Mouse (Mus musculus) stomach, embryonic 14.5 days (tissue): Measurements from ENCODE around the gene Ap4m1. TPM values are rescaled to one million over a fixed set of nuclear protein-coding genes. Genes with fewer than 3 reads are reported as not detected.
"Not testable (repeated sequence)": the region's sequence is repeated elsewhere in the genome, so short reads cannot be mapped to it uniquely, and the experiment has no call there.

Experiments used
- ATAC-seq: fragments of 200-750 bp; cut with Nextera tagmentation; 2 replicates; pipeline ENCODE4 v1.8.0; 2017; ENCODE audit warnings: low read depth, moderate TSS enrichment; ENCODE audit not compliant: insufficient number of reproducible peaks, insufficient read depth, low FRiP score
- H3K27ac ChIP-seq: fragments of 300-500 bp; sonication (generic); 2 replicates; pipeline ENCODE4 v1.5.1; 2014; ENCODE audit warnings: mild to moderate bottlenecking, low read length, moderate library complexity, mixed read lengths
- H3K27me3 ChIP-seq: fragments of 300-500 bp; sonication (generic); 2 replicates; pipeline ENCODE4 v1.6.1; 2014; ENCODE audit warnings: low read length, control low read depth, mixed read lengths; ENCODE audit not compliant: control insufficient read depth, insufficient read depth
- H3K36me3 ChIP-seq: fragments of 300-500 bp; sonication (generic); 2 replicates; pipeline ENCODE4 v1.6.1; 2014; ENCODE audit warnings: mild to moderate bottlenecking, control low read depth, low read length, moderate library complexity, mixed read lengths; ENCODE audit not compliant: control insufficient read depth, insufficient read depth
- H3K4me1 ChIP-seq: fragments of 300-500 bp; sonication (generic); 2 replicates; pipeline ENCODE4 v1.6.1; 2014; ENCODE audit warnings: low read length, control low read depth, mixed read lengths; ENCODE audit not compliant: control insufficient read depth, insufficient read depth
- H3K4me2 ChIP-seq: fragments of 300-500 bp; sonication (generic); replicated peaks from 2 replicates; pipeline ENCODE4 v1.6.1; 2014; ENCODE audit warnings: low read depth, low read length, control low read depth
- H3K4me3 ChIP-seq: fragments of 300-500 bp; sonication (generic); 2 replicates; pipeline ENCODE4 v1.5.1; 2014; ENCODE audit warnings: low read depth, low read length, control low read depth
- H3K9ac ChIP-seq: fragments of 300-500 bp; sonication (generic); replicated peaks from 2 replicates; pipeline ENCODE4 v1.6.1; 2014; ENCODE audit warnings: low read depth, mild to moderate bottlenecking, control low read depth, low read length, moderate library complexity, mixed read lengths
- H3K9me3 ChIP-seq: fragments of 300-500 bp; sonication (generic); 2 replicates; pipeline ENCODE4 v1.6.1; 2016; ENCODE audit warnings: low read depth, low read length, control low read depth; ENCODE audit not compliant: control insufficient read depth
- WGBS: fragments of 180-500 bp; shearing (Covaris S2); extraction: QIAGEN DNeasy Blood & Tissue Kit; methylation state at CpG from one replicate; pipeline ENCODE4 v1.1.7; 2014; 5-methylcytosine and 5-hydroxymethylcytosine counted together
- polyA plus RNA-seq: library from polyadenylated mRNA; unstranded; fragments of >200 nt; fragmentation: Nextera tagmentation; extraction: Ambion mirVana; gene quantifications from 2 replicates; pipeline ENCODE4 v1.2.1, GENCODE M21; 2014

Ap4m1 gene
- polyA plus RNA-seq, 1 experiment from 2014 or later = 22.5 TPM

GRCm38 (mm10) chr5:138216632-138217031 lies 44.8 kb downstream of the Ap4m1 start:
- not testable (repeated sequence) for H3K4me1 ChIP-seq, H3K4me3 ChIP-seq, H3K27ac ChIP-seq, H3K9me3 ChIP-seq, ATAC-seq, H3K27me3 ChIP-seq, H3K36me3 ChIP-seq, H3K9ac ChIP-seq, H3K4me2 ChIP-seq
- WGBS = 95% methylated on average over 13 of the region's 13 CpGs

DNA sequence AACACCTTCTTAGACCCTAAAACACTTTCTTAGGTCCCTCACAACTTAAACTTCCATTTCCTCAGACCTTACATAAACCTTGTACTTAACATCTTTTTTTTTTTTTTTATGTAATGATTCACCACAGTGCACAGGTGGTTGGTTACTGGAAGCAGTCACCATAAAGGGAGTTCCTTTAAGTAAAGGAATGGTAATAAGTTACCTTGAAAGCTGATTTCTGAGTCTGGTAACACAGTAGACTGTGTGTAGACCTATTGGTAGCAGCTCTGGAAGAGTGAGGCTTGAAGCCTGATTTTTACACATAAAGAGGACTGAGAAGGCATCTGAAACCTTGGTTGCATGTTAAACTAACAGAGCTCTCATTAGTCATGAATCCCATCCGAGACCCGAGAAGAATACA lies 48.1 kb downstream of the Ap4m1 start:
- no peaks in the 10 kb centered on the region for H3K27me3 ChIP-seq
- H3K4me1 ChIP-seq = no peaks in the 10 kb centered on the region
- ATAC-seq = no peak
- WGBS = 39% methylated on average over 2 of the region's 2 CpGs
- H3K9ac ChIP-seq = no peak overlapping the region
- no peak overlapping the region for H3K4me2 ChIP-seq
- no peak overlapping the region for H3K4me3 ChIP-seq
- H3K27ac ChIP-seq = no peak overlapping the region
- H3K36me3 ChIP-seq = no peaks in the 10 kb centered on the region
- H3K9me3 ChIP-seq = no peaks in the 10 kb centered on the region

DNA sequence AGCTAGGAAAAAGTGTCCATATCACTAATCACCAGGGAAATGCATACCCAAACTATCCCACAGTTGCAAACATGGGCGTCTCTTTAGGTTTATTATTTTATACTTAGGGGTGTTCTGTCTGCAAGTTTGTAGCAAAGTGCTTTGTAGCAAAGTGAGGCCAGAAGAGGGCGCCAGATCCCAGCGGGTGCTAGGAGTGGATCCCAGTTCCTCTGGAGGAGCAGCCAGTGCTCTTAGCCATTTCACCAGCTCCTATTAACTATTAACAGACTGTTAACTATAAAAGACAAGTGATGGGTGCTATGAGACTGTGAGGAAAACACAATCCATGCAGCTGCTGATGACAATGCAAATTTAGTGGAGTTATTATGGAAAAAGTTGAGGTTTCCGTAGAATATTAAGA lies 50.3 kb downstream of the Ap4m1 start:
- Histone ChIP-seq H3K4me2 (no peak overlapping the region), H3K27me3 (no peaks in the 10 kb centered on the region), H3K9ac (no peak overlapping the region), H3K27ac (no peak overlapping the region), H3K9me3 (no peaks in the 10 kb centered on the region), H3K4me1 (no peaks in the 10 kb centered on the region), H3K4me3 (no peak overlapping the region), H3K36me3 (no peaks in the 10 kb centered on the region)
- 25% methylated on average over 4 of the region's 4 CpGs for WGBS
- ATAC-seq = no peak

DNA sequence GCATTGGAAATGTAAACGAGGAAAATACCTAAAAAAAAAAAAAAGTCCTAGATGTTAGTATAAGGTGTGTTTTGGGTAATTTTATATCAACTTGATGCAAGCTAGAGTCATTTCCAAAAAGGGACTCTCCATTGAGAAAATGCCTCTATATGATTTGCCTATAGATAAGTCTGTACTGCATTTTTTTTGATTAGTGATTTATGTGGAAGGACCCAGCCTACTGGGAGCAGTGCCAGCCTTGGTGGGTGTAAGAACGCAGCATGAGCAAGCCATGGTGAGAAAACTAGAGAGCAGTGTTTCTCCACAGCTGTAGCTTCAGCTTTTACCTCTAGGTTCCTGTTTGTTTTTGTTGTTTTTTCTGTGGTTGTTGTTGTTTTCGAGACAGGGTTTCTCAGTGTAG lies 51.5 kb downstream of the Ap4m1 start:
- Histone ChIP-seq H3K36me3 (no peaks in the 10 kb centered on the region), H3K4me3 (no peak overlapping the region), H3K9ac (no peak overlapping the region), H3K27me3 (no peaks in the 10 kb centered on the region), H3K4me2 (no peak overlapping the region), H3K9me3 (no peaks in the 10 kb centered on the region), H3K27ac (no peak overlapping the region), H3K4me1 (no peaks in the 10 kb centered on the region)
- no peak for ATAC-seq
- 58% methylated on average over 3 of the region's 3 CpGs for WGBS

DNA sequence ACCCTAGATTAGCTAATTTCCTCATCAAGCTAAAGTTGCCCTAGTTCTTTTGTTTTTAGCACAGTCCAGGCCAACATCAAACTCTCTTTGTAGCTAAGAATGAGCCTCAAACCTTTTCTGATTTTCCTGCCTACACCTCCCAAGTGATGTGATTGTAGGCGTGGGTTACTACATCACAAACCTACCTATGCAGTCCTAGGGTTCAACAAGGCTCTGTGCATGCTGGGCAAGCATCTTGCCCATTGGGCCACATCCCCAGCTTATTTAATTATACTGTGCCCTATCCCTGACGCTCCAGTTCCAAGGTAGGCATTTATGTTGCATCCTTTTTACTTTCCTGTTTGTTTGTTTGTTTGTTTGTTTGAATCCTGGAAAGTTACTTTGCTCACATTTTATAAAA lies 53.9 kb downstream of the Ap4m1 start, which contains the start of gene Nxpe5:
Gene Nxpe5, plus strand, starts transcription at position 199 of the 400 bp plus-strand sequence.
- no peak for ATAC-seq
- H3K27me3 ChIP-seq = no peaks in the 10 kb centered on the region
- H3K9me3 ChIP-seq = no peaks in the 10 kb centered on the region
- H3K4me3 ChIP-seq = no peak within 1 kb of the TSS
- no peak within 1 kb of the TSS for H3K4me2 ChIP-seq
- no peaks in the 10 kb centered on the region for H3K4me1 ChIP-seq
- H3K9ac ChIP-seq = no peak within 1 kb of the TSS
- no peaks in the 10 kb centered on the region for H3K36me3 ChIP-seq
- no peak within 1 kb of the TSS for H3K27ac ChIP-seq
- 57% methylated on average over 2 of the region's 2 CpGs for WGBS

GRCm38 (mm10) chr5:138226491-138226890 lies 54.7 kb downstream of the Ap4m1 start:
- H3K9me3 ChIP-seq = no peaks in the 10 kb centered on the region
- H3K4me1 ChIP-seq = no peaks in the 10 kb centered on the region
- WGBS = 75% methylated on average over 4 of the region's 4 CpGs
- H3K36me3 ChIP-seq = no peaks in the 10 kb centered on the region
- no peak overlapping the region for H3K27ac ChIP-seq
- H3K4me2 ChIP-seq = no peak overlapping the region
- no peak for ATAC-seq
- H3K4me3 ChIP-seq = no peak overlapping the region
- no peak overlapping the region for H3K9ac ChIP-seq
- no peaks in the 10 kb centered on the region for H3K27me3 ChIP-seq

DNA sequence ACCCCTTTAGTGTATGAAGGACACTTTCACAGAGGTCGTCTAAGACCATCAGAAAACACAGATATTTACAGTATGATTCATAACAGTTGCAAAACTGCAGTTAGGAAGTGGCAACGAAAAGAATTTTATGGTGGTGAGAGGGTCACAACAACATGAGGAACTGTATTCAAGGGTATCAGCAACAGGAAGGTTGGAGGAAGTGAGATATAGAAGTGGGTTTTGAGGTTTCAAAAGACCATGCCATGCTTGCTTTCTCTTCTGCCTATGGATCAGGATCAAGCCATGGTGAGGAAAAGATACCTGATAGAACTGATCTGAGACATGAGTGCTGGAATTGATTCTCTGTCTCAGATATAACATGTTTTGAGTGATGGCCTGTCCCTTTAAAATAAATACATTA lies 55.6 kb downstream of the Ap4m1 start:
- no peaks in the 10 kb centered on the region for H3K9me3 ChIP-seq
- H3K27ac ChIP-seq = no peak overlapping the region
- no peaks in the 10 kb centered on the region for H3K27me3 ChIP-seq
- ATAC-seq = no peak
- H3K4me3 ChIP-seq = no peak overlapping the region
- H3K4me2 ChIP-seq = no peak overlapping the region
- H3K9ac ChIP-seq = no peak overlapping the region
- 75% methylated on average over 2 of the region's 2 CpGs for WGBS
- H3K4me1 ChIP-seq = no peaks in the 10 kb centered on the region
- no peaks in the 10 kb centered on the region for H3K36me3 ChIP-seq

GRCm38 (mm10) chr5:138228026-138228425 lies 56.2 kb downstream of the Ap4m1 start:
- Histone ChIP-seq H3K4me3 (no peak overlapping the region), H3K9me3 (no peaks in the 10 kb centered on the region), H3K27ac (no peak overlapping the region), H3K4me1 (no peaks in the 10 kb centered on the region), H3K36me3 (no peaks in the 10 kb centered on the region), H3K4me2 (no peak overlapping the region), H3K27me3 (no peaks in the 10 kb centered on the region), H3K9ac (no peak overlapping the region)
- ATAC-seq = no peak
- WGBS = 55% methylated on average over 3 of the region's 3 CpGs

GRCm38 (mm10) chr5:138229511-138229910 lies 57.7 kb downstream of the Ap4m1 start:
- H3K4me3 ChIP-seq = no peak overlapping the region
- H3K27ac ChIP-seq = no peak overlapping the region
- H3K9ac ChIP-seq = no peak overlapping the region
- H3K27me3 ChIP-seq = no peaks in the 10 kb centered on the region
- no peaks in the 10 kb centered on the region for H3K4me1 ChIP-seq
- no peak for ATAC-seq
- 90% methylated on average over 3 of the region's 3 CpGs for WGBS
- H3K4me2 ChIP-seq = no peak overlapping the region
- no peaks in the 10 kb centered on the region for H3K36me3 ChIP-seq
- H3K9me3 ChIP-seq = no peaks in the 10 kb centered on the region
